Mouse (Mus musculus) kidney, adult 2 months (tissue): Measurements from ENCODE around the gene Spred1.

Experiments used
- CTCF ChIP-seq: fragments of 200-500 bp; conservative IDR thresholded peaks from 2 replicates; pipeline ENCODE4 v1.5.1; 2011; ENCODE audit warnings: low read depth, mild to moderate bottlenecking, control low read depth, low read length, moderate library complexity, mixed read lengths; ENCODE audit not compliant: insufficient read depth, insufficient read length
- POLR2A ChIP-seq: fragments of 200-500 bp; IDR thresholded peaks from one replicate; pipeline ENCODE4 v1.6.1; 2011; ENCODE audit warnings: low read depth, low read length, control low read depth

- TF ChIP-seq CTCF = no peak
- no peak for TF ChIP-seq POLR2A
Measured at GRCm38 (mm10) chr2:117204534-117204933, 83.4 kb downstream of the Spred1 start.
